Mouse (Mus musculus) cerebellum, adult 11 months (tissue): Measurements from ENCODE around the gene Cog2.

Source experiments
- DNase-seq: peaks from one replicate; pipeline ENCODE4 v3.0.0; 2022

The Cog2 gene

GRCm38 (mm10) chr8:124520249-124521080 lies at the start of gene Cog2:
Gene Cog2, plus strand, starts transcription at chr8:124520767.
- DNase-seq, result peak; percentile 89

DNA sequence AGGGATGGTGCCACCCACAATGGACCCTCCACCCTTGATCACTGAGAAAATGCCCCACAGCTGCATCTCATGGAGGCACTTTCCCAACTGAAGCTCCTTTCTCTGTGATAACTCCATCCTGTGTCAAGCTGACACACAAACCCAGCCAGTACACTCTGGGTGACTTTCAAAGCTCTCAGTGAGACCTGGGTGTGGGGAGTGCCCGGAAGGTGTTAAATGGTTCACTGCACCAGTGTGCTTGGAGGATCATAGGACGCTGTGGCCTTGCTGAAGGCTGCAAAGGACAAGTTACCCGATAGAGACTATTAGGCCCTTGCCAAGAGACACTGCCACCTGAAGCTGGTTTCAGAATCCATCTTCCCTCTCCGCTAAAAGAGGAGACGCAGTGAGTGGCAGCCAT lies 44.9 kb upstream of the Cog2 start:
- DNase-seq, result no peak

GRCm38 (mm10) chr8:124476701-124477100 lies 43.9 kb upstream of the Cog2 start:
- peak; percentile 70 for DNase-seq

DNA sequence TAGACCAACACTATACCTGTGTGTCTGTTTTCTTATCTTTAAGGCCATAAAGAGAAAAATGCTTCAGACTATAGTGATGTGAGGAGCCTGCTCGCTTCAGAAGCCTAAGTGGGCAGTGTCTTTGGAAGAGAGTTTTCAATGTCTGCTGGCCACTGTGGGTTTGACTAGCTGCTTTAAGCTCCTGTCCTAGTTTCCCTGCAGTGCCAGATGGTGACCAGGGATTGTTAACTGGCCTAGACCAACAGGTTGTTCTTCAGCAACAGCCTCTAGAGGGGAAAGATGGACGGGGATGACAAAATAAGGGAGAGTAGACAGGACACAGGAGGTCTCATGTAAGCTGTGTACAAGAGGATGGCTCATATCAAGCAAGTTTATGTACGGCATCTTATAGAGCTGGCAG lies 41.3 kb upstream of the Cog2 start:
- no peak for DNase-seq

- DNase-seq, result no peak
These were observed 40.2 kb upstream of the Cog2 start for GRCm38 (mm10) chr8:124480321-124480720.

GRCm38 (mm10) chr8:124482790-124483189 lies 37.8 kb upstream of the Cog2 start:
- peak; percentile 40 for DNase-seq

GRCm38 (mm10) chr8:124483356-124484115 lies 37.0 kb upstream of the Cog2 start:
- DNase-seq, result no peak

DNA sequence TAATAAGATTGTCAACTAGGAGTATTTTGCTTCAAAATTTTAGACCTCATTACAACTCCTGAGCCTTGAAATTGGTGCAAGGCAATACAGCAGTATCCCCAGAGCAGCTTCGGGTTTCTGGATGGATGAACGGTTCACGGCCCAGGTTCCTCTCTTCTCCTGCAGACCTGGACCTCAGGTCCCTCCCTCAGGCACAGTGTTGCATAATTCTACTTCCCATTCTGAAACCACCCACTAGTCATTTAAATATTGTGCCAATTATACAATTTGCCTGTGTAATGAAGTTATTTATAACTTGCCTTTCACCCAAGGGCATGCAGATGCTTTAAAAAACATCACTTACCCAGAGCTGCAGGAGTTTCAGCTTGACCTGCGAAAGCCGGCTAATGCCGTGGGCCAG lies 31.3 kb upstream of the Cog2 start:
- no peak for DNase-seq

- no peak for DNase-seq
These were observed 30.8 kb upstream of the Cog2 start for GRCm38 (mm10) chr8:124489786-124490185.

GRCm38 (mm10) chr8:124494397-124494796 lies 26.2 kb upstream of the Cog2 start:
- peak; percentile 86 for DNase-seq

DNA sequence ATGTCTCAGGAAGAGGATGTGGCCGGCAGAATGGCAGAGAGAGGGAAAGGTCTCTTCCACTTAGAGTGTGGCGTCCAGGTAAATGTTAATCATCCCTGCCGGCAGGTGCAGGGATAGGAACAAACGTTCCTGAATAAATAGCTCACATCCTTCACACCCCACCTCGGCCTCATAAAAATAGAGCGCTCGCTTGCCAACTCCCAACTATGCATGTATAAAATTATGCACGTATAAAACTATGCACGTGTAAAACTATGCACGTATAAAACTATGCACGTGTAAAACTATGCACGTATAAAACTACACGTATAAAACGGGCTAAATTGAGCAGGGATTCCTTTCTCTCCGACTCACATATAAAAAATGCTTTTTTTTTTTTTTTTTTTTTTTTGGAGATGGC lies 25.6 kb upstream of the Cog2 start:
- no peak for DNase-seq

DNA sequence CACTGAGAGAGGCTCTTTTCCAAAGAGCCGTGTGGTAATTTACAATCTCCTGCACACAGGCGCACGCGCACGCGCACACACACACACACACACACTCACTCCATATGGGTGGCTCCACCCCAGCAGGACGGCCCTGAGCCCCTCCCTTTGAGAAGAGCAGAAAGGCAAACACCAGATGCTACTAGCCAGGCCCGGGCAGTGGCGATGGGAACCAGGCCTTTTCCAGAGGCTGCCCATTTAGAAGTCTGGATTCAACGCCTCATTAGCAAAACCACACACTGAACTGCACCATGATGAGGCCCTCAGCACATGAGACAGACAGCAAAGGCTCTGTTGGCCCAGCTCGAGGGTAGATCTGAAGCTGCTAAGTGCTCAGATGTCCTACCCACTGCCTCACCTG lies 24.9 kb upstream of the Cog2 start:
- peak; percentile 59 for DNase-seq

DNA sequence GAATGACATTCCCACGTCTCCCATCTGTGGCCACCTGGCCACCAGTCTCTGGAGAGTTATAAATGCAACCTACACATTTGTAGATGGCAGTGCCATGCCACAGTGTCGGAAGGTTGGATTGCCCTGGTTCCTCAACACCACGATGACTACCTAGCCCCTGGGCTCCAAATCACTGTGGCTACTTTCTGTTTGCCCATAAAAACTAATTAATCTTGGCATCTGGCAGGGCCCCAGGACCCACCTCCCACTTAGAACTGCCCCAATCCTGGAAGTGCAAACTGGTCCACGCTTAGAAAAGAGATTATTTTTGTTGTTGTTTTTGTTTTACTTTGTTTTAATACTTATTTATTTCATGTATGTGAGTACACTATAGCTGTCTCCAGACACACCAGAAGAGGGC lies 24.3 kb upstream of the Cog2 start:
- DNase-seq, result no peak

DNA sequence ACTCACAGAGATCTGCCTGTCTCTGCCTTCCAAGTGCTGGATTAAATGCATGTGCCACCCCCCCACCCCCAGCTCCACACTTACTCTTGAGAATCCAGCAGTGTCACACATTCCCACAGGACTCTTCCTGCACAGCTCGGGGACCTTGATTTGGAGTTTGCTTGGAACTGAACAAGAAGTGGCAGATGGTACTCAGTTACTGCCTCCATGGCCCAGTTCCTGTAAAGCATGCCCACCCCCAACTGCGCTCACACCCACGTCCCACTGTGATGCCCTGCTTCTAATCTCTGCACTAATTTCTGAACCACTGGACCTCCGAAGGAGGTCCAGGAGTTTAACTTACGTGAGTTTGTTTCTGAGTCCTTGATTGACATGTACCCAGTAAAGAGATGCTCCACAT lies 23.7 kb upstream of the Cog2 start:
- no peak for DNase-seq

- no peak for DNase-seq
These were observed 22.2 kb upstream of the Cog2 start for GRCm38 (mm10) chr8:124498398-124498797.

GRCm38 (mm10) chr8:124499236-124499937 lies 21.2 kb upstream of the Cog2 start:
- DNase-seq, result no peak

DNA sequence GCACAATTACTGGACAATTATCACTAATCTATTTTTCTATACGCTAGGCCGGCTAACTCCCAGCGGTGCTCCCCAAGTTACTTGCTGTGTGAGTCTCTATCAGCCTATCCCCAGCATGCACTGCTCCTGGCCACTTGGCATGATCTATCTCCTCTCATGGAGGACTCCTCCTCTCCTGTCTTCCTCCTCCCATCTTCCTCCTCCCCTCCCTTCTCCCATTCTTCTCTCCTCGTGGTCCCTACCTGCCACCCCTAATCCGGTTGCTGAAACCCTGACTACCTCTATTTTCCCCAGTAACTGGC lies 20.7 kb upstream of the Cog2 start:
- DNase-seq, result no peak

DNA sequence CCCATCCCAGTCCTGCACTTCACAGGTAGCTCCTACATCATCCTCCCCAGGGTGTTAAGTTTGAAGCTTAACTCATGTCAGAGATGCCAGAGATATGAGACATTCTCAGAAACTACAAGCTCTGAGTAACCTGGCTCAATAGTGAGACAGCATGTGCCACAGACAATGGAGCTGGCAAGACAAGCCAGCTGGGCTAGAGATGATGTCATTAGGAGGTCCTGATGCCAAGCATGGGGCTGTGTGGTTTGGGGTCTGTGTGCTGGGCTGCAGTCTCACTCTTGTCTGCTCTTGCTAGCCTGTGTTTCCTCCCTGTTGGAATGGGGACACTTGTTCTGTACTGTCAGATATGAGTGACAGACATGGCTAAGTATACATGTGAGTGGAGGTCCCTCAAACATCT lies 14.9 kb upstream of the Cog2 start:
- no peak for DNase-seq

DNA sequence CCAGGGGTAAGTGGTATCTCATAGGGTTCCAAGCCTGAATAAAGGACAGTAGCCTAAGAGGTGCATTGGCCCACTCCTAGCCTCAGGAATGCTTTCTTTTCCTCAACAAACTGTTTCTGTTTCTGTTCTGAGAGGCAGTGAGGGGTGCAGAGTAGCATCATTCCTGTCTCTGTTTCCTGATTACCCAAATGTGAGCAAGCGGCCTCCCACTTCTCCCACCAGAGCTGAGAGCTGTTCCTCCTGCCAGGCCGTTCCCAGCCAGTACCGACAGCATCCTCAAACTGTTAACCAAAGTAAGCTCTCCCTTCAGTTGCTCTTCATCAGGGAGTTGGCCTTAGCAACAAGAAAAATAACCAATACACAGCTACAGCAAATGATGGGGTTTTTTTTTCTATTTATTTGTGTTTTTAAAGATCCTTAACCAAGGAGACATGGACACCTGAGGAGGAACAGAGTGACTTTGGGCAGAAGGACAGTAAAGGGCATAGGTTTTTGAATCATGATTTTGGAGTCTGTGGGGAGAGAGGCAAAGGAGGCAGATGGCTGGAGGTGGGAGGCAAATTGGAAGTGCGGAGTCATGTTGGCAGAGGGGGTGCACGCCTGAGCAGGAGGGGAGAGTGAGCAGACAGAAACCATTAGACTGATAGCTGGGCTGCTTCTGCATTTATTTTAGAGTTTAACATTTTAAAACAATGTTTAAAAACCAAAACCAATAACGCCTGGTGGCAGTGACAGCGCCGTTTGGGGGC lies 12.8 kb upstream of the Cog2 start:
- peak; percentile 70 for DNase-seq

DNA sequence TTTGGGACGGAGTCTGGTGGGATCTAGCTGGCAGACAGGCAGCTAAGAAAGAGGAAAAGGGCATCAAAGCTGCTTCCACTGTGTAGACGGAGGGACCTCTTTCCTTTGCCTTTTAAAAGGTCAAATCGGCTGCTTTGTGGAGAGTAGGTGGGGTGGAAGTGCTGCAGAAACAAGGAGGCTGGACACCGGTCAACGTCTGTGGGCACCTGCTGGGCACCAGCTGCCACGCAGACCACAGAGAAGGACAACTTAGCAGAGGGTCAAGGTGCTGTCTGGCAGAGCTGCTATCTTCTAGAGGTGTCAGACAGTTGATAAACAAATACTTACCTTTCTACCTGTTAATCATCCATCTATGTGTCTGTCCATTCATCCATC lies 12.3 kb upstream of the Cog2 start:
- DNase-seq, result peak; percentile 69

- no peak for DNase-seq
These were observed 11.4 kb upstream of the Cog2 start for GRCm38 (mm10) chr8:124509156-124509555.

- DNase-seq, result no peak
These were observed 4.5 kb upstream of the Cog2 start for GRCm38 (mm10) chr8:124516039-124516438.

GRCm38 (mm10) chr8:124516525-124516924 lies 4.0 kb upstream of the Cog2 start:
- no peak for DNase-seq
